Mouse (Mus musculus) fat pad, adult 2 months (tissue): Measurements from ENCODE around the gene Snn.

ENCODE experiments used
- DNase-seq: peaks from one replicate; pipeline ENCODE4 v3.0.0-alpha.2; 2011; ENCODE audit warnings: low read depth, low spot score; ENCODE audit errors: extremely low read depth

The Snn gene

GRCm38 (mm10) chr16:11046437-11046836, 14.3 kb upstream of the Snn start:
- no peak for DNase-seq

GRCm38 (mm10) chr16:11047130-11047529, 13.6 kb upstream of the Snn start:
- DNase-seq, result no peak

GRCm38 (mm10) chr16:11050226-11050625, 10.5 kb upstream of the Snn start:
- no peak for DNase-seq

- DNase-seq, result peak; percentile 49
Observed at GRCm38 (mm10) chr16:11051134-11051533, 9.6 kb upstream of the Snn start.

GRCm38 (mm10) chr16:11054409-11054808, 6.3 kb upstream of the Snn start:
- DNase-seq, result no peak

- no peak for DNase-seq
Observed at GRCm38 (mm10) chr16:11054871-11055270, 5.9 kb upstream of the Snn start.

- DNase-seq, result no peak
Observed at GRCm38 (mm10) chr16:11055916-11056315, 4.8 kb upstream of the Snn start.

- DNase-seq, result no peak
Observed at GRCm38 (mm10) chr16:11062794-11063721, 2.3 kb downstream of the Snn start.

- no peak for DNase-seq
Observed at GRCm38 (mm10) chr16:11064341-11064740, 3.6 kb downstream of the Snn start.

- DNase-seq, result no peak
Observed at GRCm38 (mm10) chr16:11064742-11065141, 4.0 kb downstream of the Snn start.

- DNase-seq, result no peak
Observed at GRCm38 (mm10) chr16:11065431-11065830, 4.7 kb downstream of the Snn start.

- peak; percentile 43 for DNase-seq
Observed at GRCm38 (mm10) chr16:11066029-11066832, 5.5 kb downstream of the Snn start, which contains the start of gene Litaf. TSS of gene Litaf (minus strand) at chr16:11066157.

- no peak for DNase-seq
Observed at GRCm38 (mm10) chr16:11066833-11067191, 6.1 kb downstream of the Snn start.

- DNase-seq, result no peak
Observed at GRCm38 (mm10) chr16:11068666-11069065, 7.9 kb downstream of the Snn start.

GRCm38 (mm10) chr16:11069271-11069670, 8.5 kb downstream of the Snn start:
- no peak for DNase-seq

GRCm38 (mm10) chr16:11069710-11070420, 9.1 kb downstream of the Snn start:
- no peak for DNase-seq

GRCm38 (mm10) chr16:11071176-11071575, 10.4 kb downstream of the Snn start:
- DNase-seq, result no peak

- no peak for DNase-seq
Observed at GRCm38 (mm10) chr16:11071887-11072286, 11.1 kb downstream of the Snn start.

- no peak for DNase-seq
Observed at GRCm38 (mm10) chr16:11072454-11072853, 11.7 kb downstream of the Snn start.

GRCm38 (mm10) chr16:11073060-11073459, 12.3 kb downstream of the Snn start:
- no peak for DNase-seq

GRCm38 (mm10) chr16:11077601-11078201, 17.0 kb downstream of the Snn start:
- DNase-seq, result no peak
